Mouse (Mus musculus): ENCODE data around the gene Lrrc40. TPM values are rescaled to one million over a fixed set of nuclear protein-coding genes. Genes with fewer than 3 reads are reported as not detected.
"Not testable (repeated sequence)": the region's sequence is repeated elsewhere in the genome, so short reads cannot be mapped to it uniquely, and the experiment has no call there.

The Lrrc40 gene
- total RNA-seq, 2 experiments from 2014 or later, result 30.4 to 37.4 TPM

DNA sequence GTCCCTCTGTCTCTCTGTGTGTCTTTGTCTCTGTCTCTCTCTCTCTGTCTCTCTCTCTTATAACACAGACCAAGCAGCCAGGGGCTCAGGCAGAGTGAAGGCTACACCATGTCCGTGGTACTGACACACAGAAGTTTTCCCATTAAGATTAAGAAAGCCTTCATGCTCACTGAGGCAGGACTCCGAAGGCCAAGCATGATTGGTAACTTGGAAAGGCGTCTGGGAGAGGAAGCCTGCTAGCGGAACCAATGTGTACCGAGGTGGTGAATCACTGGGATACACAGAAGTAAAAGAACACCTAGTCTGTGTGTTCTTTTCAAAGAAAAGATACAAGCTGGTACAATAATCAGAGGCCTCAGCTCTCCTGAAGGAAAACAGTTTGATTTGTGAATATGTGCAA lies 41.4 kb downstream of the Lrrc40 start:
- no peak for DNase-seq

DNA sequence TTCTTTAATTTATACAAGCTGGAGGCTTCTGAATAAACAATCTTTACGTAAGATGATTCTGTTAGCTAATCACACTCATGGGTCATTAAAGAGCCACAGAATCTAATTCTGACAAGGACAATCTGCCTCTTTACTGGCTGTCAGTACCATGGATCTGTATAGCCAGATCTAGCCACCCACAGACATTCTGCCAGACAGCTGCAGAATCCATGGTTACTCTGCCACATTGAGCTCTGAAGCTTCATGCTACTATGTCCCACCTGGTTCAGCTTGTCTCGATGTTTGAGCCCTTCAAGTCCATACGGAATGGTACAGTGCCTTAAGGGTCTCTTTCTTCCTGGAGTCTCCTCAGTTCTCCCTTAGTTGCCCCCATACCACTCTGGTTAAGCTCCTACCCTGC lies 55.1 kb downstream of the Lrrc40 start:
- DNase-seq, result no peak

DNA sequence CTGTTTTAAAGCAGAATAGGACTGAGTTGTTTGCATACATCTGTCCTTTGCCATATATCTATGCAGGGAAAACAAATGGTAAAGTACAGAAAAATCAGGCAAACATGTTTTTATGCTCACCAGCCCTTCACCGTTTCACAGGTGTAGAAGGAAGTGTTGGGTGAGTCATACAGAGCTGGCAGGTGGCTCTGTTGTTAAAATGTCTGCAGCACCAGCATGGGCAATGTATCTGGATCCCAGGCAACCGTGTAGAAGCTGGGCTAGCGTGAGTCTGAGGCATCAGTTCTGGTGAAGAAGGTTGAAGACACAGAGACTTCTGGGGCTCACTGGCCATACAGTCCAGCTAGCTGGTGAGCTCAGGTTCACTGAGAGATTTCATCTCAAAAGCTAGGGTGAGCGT lies 57.5 kb downstream of the Lrrc40 start:
- DNase-seq, result no peak

- DNase-seq, result not testable (repeated sequence)
Observed at GRCm38 (mm10) chr3:158102043-158102442, 65.6 kb downstream of the Lrrc40 start.

DNA sequence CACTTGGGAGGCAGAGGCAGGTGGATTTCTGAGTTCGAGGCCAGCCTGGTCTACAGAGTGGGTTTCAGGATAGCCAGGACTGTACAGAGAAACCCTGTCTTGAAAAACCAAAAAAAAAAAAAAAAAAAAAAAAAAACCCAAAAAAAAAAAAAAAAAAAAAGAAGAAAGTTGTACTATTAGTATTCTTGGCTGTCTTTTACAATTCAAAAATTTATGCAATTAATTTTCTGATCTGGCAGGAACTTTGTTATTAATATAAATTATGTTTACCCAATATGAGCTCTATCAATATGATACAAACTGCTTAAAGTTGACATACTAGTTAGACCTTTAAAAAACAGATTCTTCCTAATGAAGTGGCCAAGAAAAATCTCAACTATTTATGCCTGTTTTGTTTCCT lies 66.1 kb downstream of the Lrrc40 start:
- not testable (repeated sequence) for DNase-seq

DNA sequence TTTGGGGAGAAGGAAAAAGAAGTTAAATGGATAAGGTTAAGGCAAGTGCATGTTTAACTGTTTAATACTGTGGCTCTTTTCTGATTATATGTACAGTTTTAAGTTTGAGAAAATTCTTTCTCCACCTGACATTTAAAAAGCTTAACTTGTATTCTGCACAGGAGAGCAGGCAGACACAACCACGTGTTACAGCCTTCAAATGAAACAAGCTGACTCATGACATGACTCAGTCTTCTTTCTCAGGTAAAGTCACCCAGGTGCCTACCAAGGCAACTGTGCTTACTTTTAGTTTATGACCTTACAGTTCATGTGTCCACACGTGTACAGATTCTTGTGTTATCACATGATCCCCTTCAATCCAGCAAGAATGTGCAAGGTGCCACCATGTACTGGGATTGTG lies 67.0 kb downstream of the Lrrc40 start:
- DNase-seq, result no peak

GRCm38 (mm10) chr3:158105260-158105659 lies 68.8 kb downstream of the Lrrc40 start:
- no peak for DNase-seq

Other genes starting within 250 kb of the Lrrc40 start
- 10 to 100 TPM; 16.8 to 49.5 TPM for gene Cth, start 111.6 kb upstream of the Lrrc40 start, total RNA-seq (2021)
- 10 to 100 TPM; 85.8 to 98.9 TPM for gene Ankrd13c, start 89.4 kb upstream of the Lrrc40 start, total RNA-seq (2021)
- gene Srsf11, start within 50 bp of the Lrrc40 start, total RNA-seq (2021), result 100 to 1,000 TPM; 117 to 147 TPM

All from adrenal gland, postnatal 36 days (tissue).